Mouse (Mus musculus): Measurements from ENCODE around the gene Rars. TPM values are rescaled to one million over a fixed set of nuclear protein-coding genes. Genes with fewer than 3 reads are reported as not detected.
A peak's percentile ranks its signal among the peaks of the same experiment; 100 is the strongest.

Rars gene
- polyA plus RNA-seq, 1 experiment from 2014 or later, result 81.0 TPM

DNA sequence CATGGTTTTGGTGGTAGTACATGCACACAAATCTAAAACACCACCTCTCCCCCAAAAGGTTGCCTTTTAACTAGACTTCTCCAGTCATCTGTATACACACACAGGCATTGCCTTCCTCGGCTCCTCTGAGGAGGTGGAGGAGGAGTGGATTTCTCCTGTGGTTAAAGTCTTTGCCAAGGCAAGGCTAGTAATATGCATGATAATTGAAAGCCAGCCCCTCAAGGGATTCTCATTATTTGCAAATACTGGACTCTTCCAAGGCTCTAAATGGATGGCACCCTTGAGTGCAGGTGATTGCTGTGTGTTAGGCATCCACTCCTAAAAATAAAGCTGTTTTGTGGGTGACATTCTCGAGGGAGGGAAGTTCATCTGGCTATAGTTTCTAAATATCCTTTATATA lies 45.9 kb downstream of the Rars start:
- ATAC-seq (ENCODE audit: insufficient number of reproducible peaks, insufficient read depth, low FRiP score, low TSS enrichment, low read depth), result no peak
- Histone ChIP-seq H3K4me3 (no peak overlapping the region), H3K9me3 (no peaks in the 10 kb centered on the region), H3K4me2 (no peak overlapping the region), H3K27ac (no peak overlapping the region), H3K36me3 (peaks cover 48% of the 10 kb centered on the region), H3K4me1 (no peaks in the 10 kb centered on the region), H3K27me3 (no peaks in the 10 kb centered on the region; the same call in 1 of the 2 replicates), H3K9ac (no peak overlapping the region)
- 69% methylated on average over 2 of the region's 2 CpGs for WGBS

- Histone ChIP-seq H3K4me1 (no peaks in the 10 kb centered on the region), H3K4me2 (no peak overlapping the region), H3K4me3 (no peak overlapping the region), H3K9ac (no peak overlapping the region), H3K9me3 (no peaks in the 10 kb centered on the region), H3K36me3 (peaks cover 63% of the 10 kb centered on the region), H3K27ac (no peak overlapping the region), H3K27me3 (no peaks in the 10 kb centered on the region)
- no peak for ATAC-seq (ENCODE audit: insufficient number of reproducible peaks, insufficient read depth, low FRiP score, low TSS enrichment, low read depth)
- WGBS, result 98% methylated on average over 4 of the region's 4 CpGs
These were observed 49.8 kb downstream of the Rars start for GRCm38 (mm10) chr11:35784537-35784936.

- no peak for ATAC-seq (ENCODE audit: insufficient number of reproducible peaks, insufficient read depth, low FRiP score, low TSS enrichment, low read depth)
- no peak overlapping the region for H3K9ac ChIP-seq
- H3K27ac ChIP-seq, result no peak overlapping the region
- no peak overlapping the region for H3K4me3 ChIP-seq
- no peaks in the 10 kb centered on the region for H3K4me1 ChIP-seq
- H3K4me2 ChIP-seq, result no peak overlapping the region
- no peaks in the 10 kb centered on the region for H3K9me3 ChIP-seq
- H3K27me3 ChIP-seq, result no peaks in the 10 kb centered on the region
- WGBS, result 85% methylated on average over 3 of the region's 3 CpGs
- peaks cover 63% of the 10 kb centered on the region for H3K36me3 ChIP-seq
These were observed 50.3 kb downstream of the Rars start for GRCm38 (mm10) chr11:35784002-35784401.

- Histone ChIP-seq H3K4me1 (no peaks in the 10 kb centered on the region), H3K9ac (no peak overlapping the region), H3K4me3 (no peak overlapping the region), H3K36me3 (peaks cover 72% of the 10 kb centered on the region), H3K27ac (no peak overlapping the region), H3K9me3 (no peaks in the 10 kb centered on the region), H3K27me3 (no peaks in the 10 kb centered on the region), H3K4me2 (no peak overlapping the region)
- ATAC-seq (ENCODE audit: insufficient number of reproducible peaks, insufficient read depth, low FRiP score, low TSS enrichment, low read depth), result no peak
- 92% methylated on average over 5 of the region's 5 CpGs for WGBS
These were observed 51.3 kb downstream of the Rars start for GRCm38 (mm10) chr11:35783038-35783437.

DNA sequence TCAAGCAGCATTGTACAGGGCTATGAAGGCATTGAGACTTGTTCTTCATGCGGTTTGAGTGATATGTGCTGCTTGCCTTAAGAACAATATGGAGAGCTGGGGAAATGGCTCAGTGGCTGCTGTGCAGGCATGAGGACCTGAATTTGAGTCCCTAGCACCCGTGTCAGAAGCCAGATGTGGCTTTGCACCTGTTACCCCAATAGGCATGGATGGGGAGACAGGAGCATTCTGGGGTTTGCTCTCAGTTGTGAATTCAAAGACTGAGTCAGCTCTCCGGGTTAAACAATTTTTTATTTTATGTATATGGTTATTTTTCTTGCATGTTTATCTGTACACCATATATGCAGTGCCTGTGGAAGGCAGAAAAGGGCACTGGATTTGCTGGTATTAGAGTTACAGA lies 51.9 kb downstream of the Rars start:
- H3K4me3 ChIP-seq, result no peak overlapping the region
- H3K4me1 ChIP-seq, result no peaks in the 10 kb centered on the region
- H3K4me2 ChIP-seq, result no peak overlapping the region
- 94% methylated on average over 3 of the region's 3 CpGs for WGBS
- ATAC-seq (ENCODE audit: insufficient number of reproducible peaks, insufficient read depth, low FRiP score, low TSS enrichment, low read depth), result no peak
- H3K36me3 ChIP-seq, result peaks cover 78% of the 10 kb centered on the region
- H3K9me3 ChIP-seq, result no peaks in the 10 kb centered on the region
- H3K27ac ChIP-seq, result no peak overlapping the region
- no peaks in the 10 kb centered on the region for H3K27me3 ChIP-seq
- H3K9ac ChIP-seq, result no peak overlapping the region

DNA sequence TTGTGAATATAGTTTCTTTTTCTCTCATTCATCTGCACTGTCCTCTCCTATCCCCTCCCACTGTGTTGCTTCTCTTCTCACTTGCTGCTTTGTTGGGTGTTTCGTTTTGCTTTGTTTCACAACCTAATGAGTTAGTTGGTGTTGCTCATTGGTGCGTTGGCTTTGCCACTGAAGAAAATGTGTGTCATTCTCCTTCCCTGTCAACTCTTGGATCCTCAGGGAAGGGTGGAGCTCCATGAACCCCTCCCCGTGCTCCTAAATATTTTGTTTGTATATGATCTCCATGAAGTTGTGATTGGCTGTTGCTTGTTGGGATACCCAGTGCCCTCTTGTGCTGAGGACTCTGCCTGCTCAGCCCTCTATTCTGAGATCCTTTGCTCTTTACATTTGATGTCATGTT lies 54.0 kb downstream of the Rars start:
- no peak for ATAC-seq (ENCODE audit: insufficient number of reproducible peaks, insufficient read depth, low FRiP score, low TSS enrichment, low read depth)
- no peak overlapping the region for H3K4me2 ChIP-seq
- no peaks in the 10 kb centered on the region for H3K27me3 ChIP-seq
- peaks cover 84% of the 10 kb centered on the region for H3K36me3 ChIP-seq
- H3K4me3 ChIP-seq, result no peak overlapping the region
- 85% methylated on average over 3 of the region's 3 CpGs for WGBS
- H3K9ac ChIP-seq, result no peak overlapping the region
- H3K4me1 ChIP-seq, result no peaks in the 10 kb centered on the region
- H3K9me3 ChIP-seq, result no peaks in the 10 kb centered on the region
- H3K27ac ChIP-seq, result no peak overlapping the region

GRCm38 (mm10) chr11:35776452-35776851 lies 57.9 kb downstream of the Rars start:
- 90% methylated on average over 3 of the region's 3 CpGs for WGBS
- H3K9me3 ChIP-seq, result no peaks in the 10 kb centered on the region
- ATAC-seq (ENCODE audit: insufficient number of reproducible peaks, insufficient read depth, low FRiP score, low TSS enrichment, low read depth), result no peak
- no peak overlapping the region for H3K4me3 ChIP-seq
- peaks cover 54% of the 10 kb centered on the region for H3K36me3 ChIP-seq
- no peak overlapping the region for H3K9ac ChIP-seq
- no peak overlapping the region for H3K4me2 ChIP-seq
- H3K4me1 ChIP-seq, result 0 out of 2 replicates have a peak, but pooled peaks cover 4% of the 10 kb centered on the region
- H3K27ac ChIP-seq, result no peak overlapping the region
- H3K27me3 ChIP-seq, result no peaks in the 10 kb centered on the region

GRCm38 (mm10) chr11:35775606-35776005 lies 58.7 kb downstream of the Rars start:
- Histone ChIP-seq H3K4me1 (peaks cover 12% of the 10 kb centered on the region), H3K4me2 (no peak overlapping the region), H3K36me3 (peaks cover 52% of the 10 kb centered on the region), H3K4me3 (no peak overlapping the region), H3K27ac (no peak overlapping the region), H3K9me3 (no peaks in the 10 kb centered on the region), H3K27me3 (no peaks in the 10 kb centered on the region), H3K9ac (no peak overlapping the region)
- WGBS, result 95% methylated on average over 3 of the region's 3 CpGs
- no peak for ATAC-seq (ENCODE audit: insufficient number of reproducible peaks, insufficient read depth, low FRiP score, low TSS enrichment, low read depth)

DNA sequence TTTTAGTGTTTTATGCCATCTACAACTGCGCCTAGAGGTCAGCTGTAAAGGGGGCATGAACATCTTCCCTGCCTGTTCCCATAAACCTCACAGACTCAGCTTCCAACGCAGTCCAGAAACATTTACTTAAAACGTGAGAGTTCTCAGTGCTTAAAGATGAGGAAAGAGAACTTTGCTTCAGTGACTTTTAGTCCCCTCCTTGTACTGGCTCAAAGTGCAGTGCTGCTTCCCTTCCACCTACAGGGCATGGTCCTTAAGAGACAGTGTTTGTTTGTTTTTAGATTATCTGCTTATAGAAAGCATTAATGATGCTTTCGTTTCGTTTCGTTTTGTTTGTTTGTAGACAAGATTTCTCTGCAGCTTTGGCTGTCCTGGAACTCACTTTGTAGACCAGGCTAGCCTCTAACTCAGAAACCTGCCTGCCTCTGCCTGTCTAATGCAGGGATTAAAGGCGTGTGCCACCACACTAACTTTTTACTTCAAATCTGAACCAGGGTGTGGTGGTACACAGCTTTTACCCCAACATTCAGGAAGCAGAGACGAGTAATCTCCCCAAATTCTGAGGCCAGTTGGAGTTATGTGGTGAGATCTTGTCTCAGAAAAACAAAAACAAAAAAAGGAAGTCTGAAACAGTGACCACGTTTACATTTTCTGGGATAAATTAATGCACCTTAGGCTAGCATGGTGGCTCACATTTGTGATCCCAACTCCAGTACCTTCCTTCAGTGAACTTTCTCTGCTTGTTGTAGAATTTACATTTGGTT lies 63.4 kb downstream of the Rars start:
- Histone ChIP-seq H3K4me3 (peak overlapping the region; percentile 91), H3K27me3 (no peaks in the 10 kb centered on the region), H3K36me3 (peaks cover 13% of the 10 kb centered on the region), H3K4me2 (peak overlapping the region; percentile 69), H3K27ac (no peak overlapping the region), H3K4me1 (peaks cover 12% of the 10 kb centered on the region), H3K9ac (peak overlapping the region; percentile 95), H3K9me3 (no peaks in the 10 kb centered on the region)
- 66% methylated on average over 9 of the region's 9 CpGs for WGBS
- ATAC-seq (ENCODE audit: insufficient number of reproducible peaks, insufficient read depth, low FRiP score, low TSS enrichment, low read depth), result no peak

DNA sequence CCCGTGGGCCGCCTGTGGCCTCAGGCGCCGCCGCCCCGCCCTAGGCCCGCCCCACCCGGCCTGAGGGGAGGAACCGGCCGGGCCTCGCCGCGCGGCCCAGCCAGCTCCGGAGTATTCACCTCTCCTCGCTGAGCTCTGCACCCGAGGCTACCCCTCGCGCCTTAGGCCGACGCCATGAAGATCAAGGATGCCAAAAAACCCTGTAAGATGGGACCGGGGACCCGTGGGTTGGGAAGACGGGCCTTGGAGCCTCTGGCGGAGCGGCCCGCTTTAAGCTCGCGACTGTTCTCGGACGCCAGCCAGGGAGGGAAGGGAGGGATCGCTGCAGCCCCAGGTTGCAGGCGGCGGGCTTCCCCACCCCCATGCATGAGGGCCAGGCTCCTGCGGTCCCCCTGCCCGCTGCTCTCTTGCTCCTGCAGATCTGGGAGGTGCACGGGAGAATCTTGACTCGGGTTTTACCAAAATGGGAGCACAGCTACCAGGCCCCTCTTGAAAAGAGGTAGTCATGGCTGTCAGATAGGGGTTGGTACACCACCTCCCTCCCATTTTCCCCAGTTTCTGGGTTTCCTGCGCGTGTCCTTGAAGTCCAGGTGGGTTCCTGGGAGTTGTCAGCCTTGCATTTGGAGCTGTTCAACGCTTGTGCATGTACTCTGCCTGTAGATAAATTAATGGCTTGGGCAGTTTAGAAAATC lies 64.4 kb downstream of the Rars start:
- H3K4me1 ChIP-seq, result peaks cover 12% of the 10 kb centered on the region
- H3K9ac ChIP-seq, result peak overlapping the region; percentile 95
- H3K4me3 ChIP-seq, result peak overlapping the region; percentile 91
- H3K27ac ChIP-seq, result peak overlapping the region; percentile 94
- H3K9me3 ChIP-seq, result no peaks in the 10 kb centered on the region
- 1% methylated on average over 37 of the region's 41 CpGs for WGBS
- no peaks in the 10 kb centered on the region for H3K27me3 ChIP-seq
- H3K36me3 ChIP-seq, result peaks cover 9% of the 10 kb centered on the region
- peak; percentile 87 for ATAC-seq (ENCODE audit: insufficient number of reproducible peaks, insufficient read depth, low FRiP score, low TSS enrichment, low read depth)
- H3K4me2 ChIP-seq, result peak overlapping the region; percentile 69

- Histone ChIP-seq H3K27ac (peak within 1 kb of the TSS; percentile 94), H3K4me3 (peak within 1 kb of the TSS; percentile 91), H3K4me2 (peak within 1 kb of the TSS; percentile 69), H3K36me3 (peaks cover 9% of the 10 kb centered on the region), H3K9ac (peak within 1 kb of the TSS; percentile 95), H3K4me1 (peaks cover 12% of the 10 kb centered on the region), H3K9me3 (no peaks in the 10 kb centered on the region), H3K27me3 (no peaks in the 10 kb centered on the region)
- under 1% methylated on average over 35 of the region's 50 CpGs for WGBS
- ATAC-seq (ENCODE audit: insufficient number of reproducible peaks, insufficient read depth, low FRiP score, low TSS enrichment, low read depth), result peak; percentile 100
These were observed 65.0 kb downstream of the Rars start, which contains the start of gene Pank3 for GRCm38 (mm10) chr11:35769188-35769745. TSS of gene Pank3 (plus strand) at chr11:35769484.

GRCm38 (mm10) chr11:35766845-35767244 lies 67.5 kb downstream of the Rars start:
- Histone ChIP-seq H3K4me3 (no peak overlapping the region), H3K4me2 (no peak overlapping the region), H3K4me1 (peaks cover 12% of the 10 kb centered on the region), H3K9ac (no peak overlapping the region), H3K36me3 (no peaks in the 10 kb centered on the region), H3K27ac (no peak overlapping the region), H3K9me3 (no peaks in the 10 kb centered on the region), H3K27me3 (no peaks in the 10 kb centered on the region)
- ATAC-seq (ENCODE audit: insufficient number of reproducible peaks, insufficient read depth, low FRiP score, low TSS enrichment, low read depth), result no peak
- WGBS, result 89% methylated on average over 5 of the region's 5 CpGs
